Mouse (Mus musculus): ENCODE results near the gene Agap1.

GRCm38 (mm10) chr1:89750495-89750894, 295.9 kb downstream of the Agap1 start:
- TF ChIP-seq CTCF (IDR thresholded peaks at IDR 0.05; ENCODE audit: control insufficient read depth, insufficient read depth, low read length): no peak
- TF ChIP-seq POLR2A (IDR thresholded peaks at IDR 0.05; ENCODE audit: borderline replicate concordance, control insufficient read depth, low read depth, low read length): no peak

Data from bone marrow, adult 2 months (tissue).